Mouse (Mus musculus) heart, embryonic 13.5 days (tissue): ENCODE results near the gene Nxpe3. TPM values are rescaled to one million over a fixed set of nuclear protein-coding genes. Genes with fewer than 3 reads are reported as not detected.
A peak's percentile ranks its signal among the peaks of the same experiment; 100 is the strongest.
"Not testable (repeated sequence)": the region's sequence is repeated elsewhere in the genome, so short reads cannot be mapped to it uniquely, and the experiment has no call there.

Experiments used
- ATAC-seq: fragments of 200-750 bp; cut with Nextera tagmentation; 2 replicates; pipeline ENCODE4 v1.8.0; 2017; ENCODE audit warnings: moderate TSS enrichment; ENCODE audit not compliant: insufficient number of reproducible peaks, low FRiP score, low TSS enrichment; ENCODE audit errors: extremely low read depth
- H3K27ac ChIP-seq: fragments of 300-500 bp; sonication (generic); replicated peaks from 2 replicates; pipeline ENCODE4 v1.5.1; 2015; ENCODE audit warnings: moderate library complexity, mild to moderate bottlenecking, inconsistent platforms
- H3K27me3 ChIP-seq: fragments of 300-500 bp; sonication (generic); replicated peaks from 2 replicates; pipeline ENCODE4 v1.6.1; 2015; ENCODE audit warnings: mild to moderate bottlenecking, inconsistent platforms
- H3K36me3 ChIP-seq: fragments of 300-500 bp; sonication (generic); 2 replicates; pipeline ENCODE4 v1.6.1; 2015; ENCODE audit warnings: mild to moderate bottlenecking, inconsistent platforms
- H3K4me1 ChIP-seq: fragments of 300-500 bp; sonication (generic); 2 replicates; pipeline ENCODE4 v1.6.1; 2015; ENCODE audit warnings: inconsistent platforms
- H3K4me2 ChIP-seq: fragments of 300-500 bp; sonication (generic); 2 replicates; pipeline ENCODE4 v1.6.1; 2015; ENCODE audit warnings: inconsistent platforms, mild to moderate bottlenecking, moderate library complexity
- H3K4me3 ChIP-seq: fragments of 300-500 bp; sonication (generic); 2 replicates; pipeline ENCODE4 v1.5.1; 2015; ENCODE audit warnings: moderate library complexity, mild to moderate bottlenecking, inconsistent platforms
- H3K9ac ChIP-seq: fragments of 300-500 bp; sonication (generic); 2 replicates; pipeline ENCODE4 v1.6.1; 2015; ENCODE audit warnings: inconsistent platforms, mild to moderate bottlenecking, moderate library complexity
- H3K9me3 ChIP-seq: fragments of 300-500 bp; sonication (generic); 2 replicates; pipeline ENCODE4 v1.6.1; 2016; ENCODE audit warnings: inconsistent platforms
- WGBS: fragments of 180-500 bp; shearing (Covaris S2); methylation state at CpG from one replicate; pipeline ENCODE4 v1.1.7; 2015; ENCODE audit warnings: mixed read lengths; 5-methylcytosine and 5-hydroxymethylcytosine counted together
- polyA plus RNA-seq: library from polyadenylated mRNA; unstranded; fragments of >200 nt; fragmentation: Nextera tagmentation; extraction: Ambion mirVana; gene quantifications from 2 replicates; pipeline ENCODE4 v1.2.1, GENCODE M21; 2015

Gene Nxpe3
- polyA plus RNA-seq, 1 experiment from 2014 or later: 0.59 TPM

GRCm38 (mm10) chr16:55852515-55852914 lies 42.6 kb downstream of the Nxpe3 start:
- no peak overlapping the region for H3K4me2 ChIP-seq

GRCm38 (mm10) chr16:55850485-55850884 lies 44.6 kb downstream of the Nxpe3 start:
- no peak for ATAC-seq
- no peaks in the 10 kb centered on the region for H3K9me3 ChIP-seq
- WGBS: 86% methylated on average over 3 of the region's 3 CpGs
- H3K4me1 ChIP-seq: no peaks in the 10 kb centered on the region
- no peak overlapping the region for H3K4me3 ChIP-seq
- no peak overlapping the region for H3K27ac ChIP-seq
- H3K9ac ChIP-seq: no peak overlapping the region
- 0 out of 2 replicates have a peak, but pooled peaks cover 3% of the 10 kb centered on the region for H3K36me3 ChIP-seq
- no peaks in the 10 kb centered on the region for H3K27me3 ChIP-seq
- no peak overlapping the region for H3K4me2 ChIP-seq

More at GRCm38 (mm10) chr16:55852515-55852914, 42.6 kb downstream of the Nxpe3 start:
- ATAC-seq: no peak
- Histone ChIP-seq H3K9ac (no peak overlapping the region), H3K27ac (no peak overlapping the region), H3K4me3 (no peak overlapping the region), H3K36me3 (peaks cover 8% of the 10 kb centered on the region), H3K27me3 (no peaks in the 10 kb centered on the region), H3K4me1 (no peaks in the 10 kb centered on the region), H3K9me3 (peaks cover 5% of the 10 kb centered on the region; the same call in 1 of the 2 replicates)
- 67% methylated on average over 4 of the region's 4 CpGs for WGBS

- WGBS: 79% methylated on average over 8 of the region's 8 CpGs
- H3K27ac ChIP-seq: no peak overlapping the region
- no peaks in the 10 kb centered on the region for H3K4me1 ChIP-seq
- H3K4me3 ChIP-seq: no peak overlapping the region
- peaks cover 15% of the 10 kb centered on the region for H3K36me3 ChIP-seq
- H3K9me3 ChIP-seq: no peaks in the 10 kb centered on the region
- no peak for ATAC-seq
- H3K27me3 ChIP-seq: no peaks in the 10 kb centered on the region
- no peak overlapping the region for H3K9ac ChIP-seq
- no peak overlapping the region for H3K4me2 ChIP-seq
These were observed 47.4 kb downstream of the Nxpe3 start for GRCm38 (mm10) chr16:55847679-55848078.

DNA sequence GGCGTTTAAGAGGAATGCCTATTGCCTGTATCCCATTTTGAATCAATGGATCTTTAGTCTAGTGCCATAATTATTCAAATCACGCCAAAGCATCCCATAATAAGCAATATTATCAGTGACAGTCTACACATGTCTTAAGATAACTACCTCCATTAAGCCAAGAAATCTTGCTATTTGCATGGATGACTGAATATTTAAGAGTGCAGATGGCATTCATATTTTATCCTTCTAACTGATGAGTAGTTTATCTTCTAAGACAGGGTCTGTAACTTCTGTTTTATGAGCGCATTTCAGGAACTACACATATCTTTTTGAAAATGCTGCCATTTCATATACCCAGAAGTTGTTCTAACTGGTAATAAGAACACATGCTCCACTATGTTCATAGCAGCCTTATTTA lies 50.2 kb downstream of the Nxpe3 start:
- Histone ChIP-seq H3K9ac (no peak overlapping the region), H3K4me1 (no peaks in the 10 kb centered on the region), H3K9me3 (no peaks in the 10 kb centered on the region), H3K27ac (no peak overlapping the region), H3K4me2 (no peak overlapping the region), H3K27me3 (no peaks in the 10 kb centered on the region), H3K4me3 (no peak overlapping the region), H3K36me3 (peaks cover 15% of the 10 kb centered on the region)
- no peak for ATAC-seq
- WGBS: 85% methylated on average over 3 of the region's 3 CpGs

- H3K4me2 ChIP-seq: no peak overlapping the region
- 0 out of 2 replicates have a peak, but pooled peaks cover 3% of the 10 kb centered on the region for H3K4me1 ChIP-seq
These were observed 51.2 kb downstream of the Nxpe3 start for GRCm38 (mm10) chr16:55843919-55844318.

GRCm38 (mm10) chr16:55843134-55843533 lies 52.0 kb downstream of the Nxpe3 start:
- Histone ChIP-seq H3K27ac (no peak overlapping the region), H3K9me3 (no peaks in the 10 kb centered on the region), H3K27me3 (no peaks in the 10 kb centered on the region), H3K4me2 (no peak overlapping the region), H3K4me1 (peaks cover 4% of the 10 kb centered on the region; the same call in 1 of the 2 replicates), H3K4me3 (no peak overlapping the region), H3K9ac (no peak overlapping the region), H3K36me3 (peaks cover 12% of the 10 kb centered on the region)
- no peak for ATAC-seq
- 85% methylated on average over 5 of the region's 5 CpGs for WGBS

More at GRCm38 (mm10) chr16:55843919-55844318, 51.2 kb downstream of the Nxpe3 start:
- ATAC-seq: no peak
- Histone ChIP-seq H3K9me3 (no peaks in the 10 kb centered on the region), H3K9ac (no peak overlapping the region), H3K27ac (no peak overlapping the region), H3K4me3 (no peak overlapping the region), H3K27me3 (no peaks in the 10 kb centered on the region), H3K36me3 (peaks cover 15% of the 10 kb centered on the region)
- 87% methylated on average over 12 of the region's 12 CpGs for WGBS

- 81% methylated on average over 6 of the region's 6 CpGs for WGBS
- no peaks in the 10 kb centered on the region for H3K27me3 ChIP-seq
- H3K4me3 ChIP-seq: no peak overlapping the region
- no peak overlapping the region for H3K27ac ChIP-seq
- peaks cover 10% of the 10 kb centered on the region; the same call in 1 of the 2 replicates for H3K4me1 ChIP-seq
- ATAC-seq: no peak
- H3K9me3 ChIP-seq: no peaks in the 10 kb centered on the region
- no peak overlapping the region for H3K4me2 ChIP-seq
- no peak overlapping the region for H3K9ac ChIP-seq
- H3K36me3 ChIP-seq: peaks cover 12% of the 10 kb centered on the region
These were observed 53.6 kb downstream of the Nxpe3 start for GRCm38 (mm10) chr16:55841506-55841905.

DNA sequence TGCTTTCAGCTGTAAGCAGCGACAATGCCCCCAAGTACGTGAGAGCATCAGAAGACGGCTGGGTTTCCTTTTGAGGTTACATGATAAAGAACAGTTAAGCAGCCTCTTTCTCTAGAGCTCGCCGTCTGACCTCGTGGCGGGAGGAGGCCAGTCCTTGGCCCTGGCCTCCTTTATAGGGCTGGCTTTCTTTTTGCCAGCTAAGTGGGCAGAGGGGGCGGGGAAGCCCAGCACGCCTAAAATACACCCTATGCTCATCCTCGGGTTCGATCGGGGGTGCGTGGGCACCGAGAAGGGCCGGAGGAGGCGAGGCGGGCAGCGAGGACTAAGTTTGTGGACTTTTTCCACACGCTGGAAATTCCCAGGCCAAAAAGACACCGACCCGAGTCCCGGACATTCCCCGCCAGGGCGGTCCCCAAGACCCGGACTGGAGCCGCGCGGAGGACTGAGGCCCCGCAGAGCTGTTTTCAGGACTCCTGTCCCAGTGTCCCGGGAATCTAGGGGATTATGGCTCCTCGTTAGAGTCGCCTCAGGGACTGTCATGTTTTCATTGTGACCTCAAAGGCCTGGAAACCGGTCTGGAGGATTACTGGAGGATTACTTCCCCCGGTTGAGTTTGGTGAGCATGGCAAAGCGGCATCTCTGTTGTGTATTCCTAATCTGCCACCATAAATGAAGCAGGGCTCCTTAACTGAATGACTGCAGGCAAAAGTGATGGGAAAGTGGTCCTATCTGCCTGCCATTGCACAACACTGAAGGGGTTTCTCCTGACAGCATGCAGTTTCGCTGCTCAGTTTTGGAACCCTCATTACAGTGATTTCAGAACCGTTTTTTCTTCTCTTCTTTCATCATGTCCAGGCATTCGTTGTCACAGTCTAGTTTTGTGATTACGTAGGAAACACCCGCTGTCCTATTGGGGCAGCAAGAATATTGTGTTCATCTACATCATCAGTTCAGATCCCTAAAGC lies 56.3 kb downstream of the Nxpe3 start, which contains the start of gene Nfkbiz:
Gene Nfkbiz, minus strand, starts transcription at position 390 of the 965 bp plus-strand sequence.
- Histone ChIP-seq H3K4me2 (peak within 1 kb of the TSS; percentile 75), H3K27me3 (no peaks in the 10 kb centered on the region), H3K9ac (peak within 1 kb of the TSS; percentile 89), H3K27ac (peak within 1 kb of the TSS; percentile 96), H3K9me3 (no peaks in the 10 kb centered on the region), H3K36me3 (peaks cover 17% of the 10 kb centered on the region), H3K4me1 (peaks cover 13% of the 10 kb centered on the region; the same call in 1 of the 2 replicates), H3K4me3 (peak within 1 kb of the TSS; percentile 71)
- peak; percentile 80 for ATAC-seq
- under 1% methylated on average over 40 of the region's 40 CpGs for WGBS

GRCm38 (mm10) chr16:55838129-55838509 lies 57.0 kb downstream of the Nxpe3 start:
- Histone ChIP-seq H3K4me1 (peaks cover 13% of the 10 kb centered on the region; the same call in 1 of the 2 replicates), H3K27me3 (no peaks in the 10 kb centered on the region), H3K4me2 (peak overlapping the region; percentile 75), H3K9me3 (no peaks in the 10 kb centered on the region), H3K9ac (peak overlapping the region; percentile 89), H3K27ac (peak overlapping the region; percentile 96), H3K4me3 (peak overlapping the region; percentile 71), H3K36me3 (peaks cover 16% of the 10 kb centered on the region)
- WGBS: 16% methylated on average over 3 of the region's 3 CpGs
- ATAC-seq: no peak

GRCm38 (mm10) chr16:55837653-55838052 lies 57.4 kb downstream of the Nxpe3 start:
- 83% methylated on average over 8 of the region's 8 CpGs for WGBS
- H3K4me3 ChIP-seq: peak overlapping the region; percentile 71
- not testable (repeated sequence) for H3K27ac ChIP-seq, H3K9ac ChIP-seq, H3K27me3 ChIP-seq, ATAC-seq, H3K9me3 ChIP-seq
- peak overlapping the region; percentile 75 for H3K4me2 ChIP-seq
- peaks cover 13% of the 10 kb centered on the region; the same call in 1 of the 2 replicates for H3K4me1 ChIP-seq
- H3K36me3 ChIP-seq: peaks cover 16% of the 10 kb centered on the region

DNA sequence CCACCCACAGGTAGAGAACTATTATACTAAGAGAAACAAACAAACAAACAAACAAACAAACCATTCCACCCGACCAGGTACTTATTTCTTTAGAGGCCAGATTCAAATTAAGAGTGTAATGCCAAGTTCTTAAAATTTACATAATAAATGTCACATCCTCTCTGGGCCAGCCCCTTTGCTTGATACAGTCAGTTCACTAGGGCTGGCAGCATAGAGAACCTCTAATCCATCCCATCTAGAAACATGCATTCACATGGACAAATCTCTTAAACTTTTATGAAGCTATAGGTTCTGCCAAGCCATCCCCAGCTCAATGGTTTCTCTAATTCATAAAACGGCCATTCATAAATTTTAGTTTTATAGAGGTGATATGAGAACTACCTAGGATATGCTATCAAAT lies 57.9 kb downstream of the Nxpe3 start:
- no peak overlapping the region for H3K27ac ChIP-seq
- no peaks in the 10 kb centered on the region for H3K9me3 ChIP-seq
- H3K27me3 ChIP-seq: no peaks in the 10 kb centered on the region
- no peak overlapping the region for H3K4me2 ChIP-seq
- H3K36me3 ChIP-seq: peaks cover 18% of the 10 kb centered on the region
- peaks cover 13% of the 10 kb centered on the region; the same call in 1 of the 2 replicates for H3K4me1 ChIP-seq
- no peak for ATAC-seq
- no peak overlapping the region for H3K9ac ChIP-seq
- no peak overlapping the region for H3K4me3 ChIP-seq
- WGBS: 75% methylated on average over 2 of the region's 2 CpGs
